Mouse (Mus musculus) liver, adult 2 months (tissue): ENCODE results near the gene Gtse1. TPM values are rescaled to one million over a fixed set of nuclear protein-coding genes. Genes with fewer than 3 reads are reported as not detected.
"Not testable (repeated sequence)": the region's sequence is repeated elsewhere in the genome, so short reads cannot be mapped to it uniquely, and the experiment has no call there.

ENCODE experiments used
- DNase-seq: peaks from one replicate; pipeline ENCODE4 v3.0.0-alpha.2; 2011; ENCODE audit warnings: low read depth, low spot score; ENCODE audit errors: extremely low read depth
- H3K27ac ChIP-seq: fragments of 200-500 bp; replicated peaks from 2 replicates; pipeline ENCODE4 v1.5.1; 2012; ENCODE audit warnings: low read depth, mild to moderate bottlenecking, control low read depth, inconsistent platforms, low read length; ENCODE audit not compliant: insufficient read depth
- H3K27me3 ChIP-seq: fragments of 200-500 bp; 2 replicates; pipeline ENCODE4 v1.6.1; 2012; ENCODE audit warnings: mild to moderate bottlenecking, moderate library complexity, low read length, inconsistent platforms; ENCODE audit not compliant: control insufficient read depth, insufficient read depth
- H3K36me3 ChIP-seq: fragments of 200-500 bp; 2 replicates; pipeline ENCODE4 v1.6.1; 2012; ENCODE audit warnings: low read length, inconsistent platforms; ENCODE audit not compliant: control insufficient read depth, insufficient read depth
- H3K4me1 ChIP-seq: fragments of 200-500 bp; 2 replicates; pipeline ENCODE4 v1.6.1; 2011; ENCODE audit warnings: low read length; ENCODE audit not compliant: control insufficient read depth, insufficient read depth
- H3K4me3 ChIP-seq: fragments of 200-500 bp; 2 replicates; pipeline ENCODE4 v1.5.1; 2011; ENCODE audit warnings: low read depth, mild to moderate bottlenecking, control low read depth, low read length, moderate library complexity; ENCODE audit not compliant: insufficient read depth
- H3K79me2 ChIP-seq: fragments of 200-500 bp; 2 replicates; pipeline ENCODE4 v1.6.1; 2012; ENCODE audit warnings: inconsistent platforms, mild to moderate bottlenecking, low read length, moderate library complexity; ENCODE audit not compliant: control insufficient read depth, insufficient read depth
- H3K9ac ChIP-seq: fragments of 200-500 bp; 2 replicates; pipeline ENCODE4 v1.6.1; 2012; ENCODE audit warnings: low read depth, mild to moderate bottlenecking, control low read depth, inconsistent platforms, low read length
- CTCF ChIP-seq: fragments of 200-500 bp; IDR thresholded peaks from 2 replicates; pipeline ENCODE4 v1.5.1; 2011; ENCODE audit warnings: low read depth, low read length, control low read depth
- POLR2A ChIP-seq: fragments of 200-500 bp; IDR thresholded peaks from 2 replicates; pipeline ENCODE4 v1.6.1; 2011; ENCODE audit warnings: low read length, control low read depth; ENCODE audit not compliant: insufficient read depth; ENCODE audit errors: extremely low read depth
- WGBS: fragments of 180-500 bp; shearing (Covaris S2); methylation state at CpG from one replicate; pipeline ENCODE4 v1.1.7; 2018; 5-methylcytosine and 5-hydroxymethylcytosine counted together
- polyA plus RNA-seq: library from polyadenylated mRNA; depleted of rRNA; stranded (reverse); fragments of >200 nt; gene quantifications from 2 replicates; pipeline ENCODE4 v1.2.3, GENCODE M21; 2012
- total RNA-seq: library from RNA; depleted of rRNA; stranded (reverse); fragments of >200 nt; gene quantifications from 2 replicates; pipeline ENCODE4 v1.2.3, GENCODE M21; 2014

The Gtse1 gene
- total and polyA plus RNA-seq, 2 experiments: 0.28 to 0.33 TPM

DNA sequence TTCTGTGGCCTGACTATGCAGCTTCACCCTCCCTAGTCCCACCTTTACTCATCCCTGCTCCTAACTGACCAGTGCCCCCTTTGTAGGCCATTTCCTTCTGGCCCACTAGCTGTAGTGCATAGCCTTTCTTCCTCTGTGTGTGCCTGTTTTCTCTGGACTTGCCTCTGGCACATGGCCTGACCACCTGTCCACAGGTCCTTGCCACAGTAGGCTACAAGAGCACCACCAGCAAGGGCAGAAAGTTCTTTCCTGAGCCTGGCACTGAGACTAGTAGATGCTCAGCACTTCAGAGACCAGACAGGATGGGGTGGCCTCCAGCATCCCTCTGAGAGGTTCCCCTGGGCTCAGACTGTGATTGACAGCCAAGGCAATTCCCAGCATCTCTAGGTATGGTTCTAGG lies 14.5 kb upstream of the Gtse1 start:
- Histone ChIP-seq H3K9ac (no peak overlapping the region), H3K4me3 (no peak overlapping the region), H3K27ac (no peak overlapping the region), H3K4me1 (0 out of 2 replicates have a peak, but pooled peaks cover 3% of the 10 kb centered on the region), H3K27me3 (no peaks in the 10 kb centered on the region), H3K36me3 (peaks cover 25% of the 10 kb centered on the region), H3K79me2 (0 out of 2 replicates have a peak, but pooled peaks cover 3% of the 10 kb centered on the region)
- no peak for DNase-seq
- TF ChIP-seq POLR2A (no peak), CTCF (no peak)

DNA sequence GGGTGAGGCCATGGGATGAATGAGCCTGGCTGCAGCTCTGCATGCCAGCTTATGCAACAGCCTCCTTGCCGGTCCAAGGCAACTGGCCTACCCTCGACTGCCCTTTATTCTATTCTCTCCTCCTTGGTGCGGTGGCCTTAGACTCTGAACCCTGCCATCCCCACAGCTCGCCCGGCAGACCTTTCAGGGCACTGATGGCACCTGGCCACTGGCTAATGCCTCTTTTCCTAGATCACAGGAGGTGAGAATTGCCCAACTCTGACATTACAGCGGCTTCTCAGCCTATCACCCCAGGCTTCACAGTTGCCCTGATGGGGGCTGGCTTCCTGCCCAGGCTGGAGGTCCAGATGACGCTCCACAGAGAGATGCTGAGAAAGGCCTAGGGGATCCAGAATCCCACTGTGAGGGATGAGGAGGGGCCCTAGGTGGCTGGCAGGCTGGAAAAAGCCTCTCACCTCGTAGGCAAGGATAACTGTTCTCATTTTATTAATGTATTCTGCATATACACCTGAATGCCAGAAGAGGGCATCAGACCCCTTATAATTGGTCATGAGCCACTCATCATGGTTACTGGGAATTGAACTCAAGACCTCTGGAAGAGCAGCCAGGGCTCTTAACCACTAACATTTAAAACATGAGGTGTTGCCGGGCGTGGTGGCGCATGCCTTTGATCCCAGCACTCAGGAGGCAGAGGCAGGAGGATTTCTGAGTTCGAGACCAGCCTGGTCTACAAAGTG lies 7.7 kb upstream of the Gtse1 start:
- no peak overlapping the region for H3K4me3 ChIP-seq
- no peaks in the 10 kb centered on the region for H3K79me2 ChIP-seq
- no peak overlapping the region for H3K27ac ChIP-seq
- peaks cover 9% of the 10 kb centered on the region for H3K4me1 ChIP-seq
- no peak overlapping the region for H3K9ac ChIP-seq
- DNase-seq: peak; percentile 63
- WGBS: 57% methylated on average over 12 of the region's 12 CpGs
- TF ChIP-seq CTCF (0 out of 2 replicates have a peak, but pooled peaks have one; percentile 4), POLR2A (no peak)
- H3K27me3 ChIP-seq: no peaks in the 10 kb centered on the region
- peaks cover 11% of the 10 kb centered on the region; the same call in 1 of the 2 replicates for H3K36me3 ChIP-seq

DNA sequence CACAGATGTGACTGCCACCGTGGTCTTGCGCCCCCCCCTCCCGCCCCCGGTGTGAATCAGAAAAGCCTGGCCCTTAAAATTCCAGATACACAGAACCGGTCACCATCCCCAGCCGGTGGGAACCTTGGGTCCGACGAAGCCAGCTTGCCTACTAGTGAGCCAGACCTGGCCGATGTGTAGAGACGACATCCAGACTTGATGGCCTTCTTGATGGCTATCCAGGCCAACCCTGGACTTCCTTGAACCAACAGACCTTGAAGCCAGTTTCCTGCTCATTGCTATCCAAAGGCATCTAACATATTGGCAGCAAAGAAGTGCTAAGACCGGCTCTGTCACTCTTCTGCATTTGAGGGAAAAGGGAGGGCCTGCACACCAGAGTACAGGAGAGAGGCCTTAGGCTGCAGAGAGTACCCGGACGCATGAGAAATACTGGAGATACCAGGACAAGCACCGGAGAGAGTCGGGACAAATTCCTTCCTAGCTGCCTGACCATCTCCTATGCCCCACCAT lies 510 bp upstream of the Gtse1 start:
- Histone ChIP-seq H3K4me3 (peak overlapping the region; percentile 17), H3K27me3 (no peaks in the 10 kb centered on the region), H3K4me1 (peaks cover 18% of the 10 kb centered on the region), H3K27ac (peak overlapping the region; percentile 5; the same call in 1 of the 2 replicates), H3K79me2 (no peaks in the 10 kb centered on the region), H3K36me3 (peaks cover 2% of the 10 kb centered on the region; the same call in 1 of the 2 replicates), H3K9ac (peak overlapping the region; percentile 34)
- DNase-seq: no peak
- no peak for TF ChIP-seq POLR2A
- no peak for TF ChIP-seq CTCF
- WGBS: 8% methylated on average over 15 of the region's 15 CpGs

DNA sequence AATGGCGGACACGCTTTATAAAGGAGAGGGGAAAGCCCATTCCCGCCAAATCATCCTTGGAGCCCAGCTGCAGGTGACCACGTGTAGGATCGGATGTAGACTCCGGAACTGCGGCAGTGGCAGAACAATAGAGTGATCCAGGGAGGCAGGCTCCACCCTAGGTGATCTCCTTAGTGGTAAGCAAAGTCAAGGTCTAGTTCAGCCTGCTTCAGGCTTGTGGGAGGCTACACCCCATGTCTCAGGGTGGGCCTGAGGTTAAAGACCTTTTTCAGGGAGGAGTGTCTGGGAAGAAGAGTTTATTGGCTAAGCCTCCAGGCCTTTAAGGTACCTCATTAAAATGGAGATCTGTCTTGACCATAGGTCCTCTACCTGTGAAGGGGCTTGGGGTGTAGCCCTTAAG lies 6.4 kb downstream of the Gtse1 start:
- not testable (repeated sequence) for H3K4me1 ChIP-seq, H3K27ac ChIP-seq, H3K4me3 ChIP-seq, H3K79me2 ChIP-seq, H3K9ac ChIP-seq, H3K36me3 ChIP-seq, DNase-seq, H3K27me3 ChIP-seq
- 97% methylated on average over 7 of the region's 7 CpGs for WGBS

DNA sequence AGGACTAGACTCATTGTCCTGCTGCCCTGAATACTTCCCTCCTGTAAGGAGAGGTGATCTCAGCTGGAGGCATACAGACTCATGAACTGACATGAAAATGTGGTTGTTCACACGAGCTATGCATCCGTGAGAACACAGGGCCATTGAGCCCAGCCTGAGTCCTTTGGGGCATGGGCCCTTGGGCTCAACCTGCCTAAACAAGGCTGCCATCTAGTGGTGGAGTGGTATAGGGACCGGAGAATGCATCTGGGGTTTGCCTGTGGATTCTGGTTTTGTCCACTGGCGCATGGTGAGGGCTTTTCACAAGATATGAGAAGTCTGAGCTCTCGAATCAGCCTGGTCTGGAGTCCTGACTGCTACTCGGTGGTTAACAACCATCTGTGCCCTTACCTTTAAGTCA lies 8.2 kb downstream of the Gtse1 start:
- DNase-seq: peak; percentile 61
- TF ChIP-seq CTCF: peak; percentile 98
- no peak for TF ChIP-seq POLR2A

DNA sequence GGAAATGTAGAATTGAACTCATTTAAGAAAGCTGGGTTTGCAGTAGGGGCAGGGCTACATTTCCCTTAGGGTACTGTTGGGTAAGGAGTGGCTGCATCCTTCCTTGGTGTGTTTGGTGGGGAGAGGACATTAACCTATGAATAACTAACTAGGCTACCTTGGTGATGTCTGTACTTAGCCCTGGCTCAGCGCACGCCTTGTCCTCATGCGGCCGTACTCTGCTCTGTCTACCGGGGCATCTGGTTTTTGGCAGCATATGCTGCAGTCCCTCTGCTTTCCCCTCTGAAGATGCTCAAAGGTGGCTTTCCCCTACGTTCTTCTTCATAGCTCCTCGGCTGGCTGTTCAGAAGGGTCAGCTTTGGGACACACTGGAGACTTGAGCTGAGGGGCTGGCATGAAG lies 17.8 kb downstream of the Gtse1 start:
- Histone ChIP-seq H3K4me1 (peaks cover 7% of the 10 kb centered on the region), H3K36me3 (no peaks in the 10 kb centered on the region), H3K79me2 (no peaks in the 10 kb centered on the region), H3K27ac (no peak overlapping the region), H3K27me3 (no peaks in the 10 kb centered on the region), H3K9ac (no peak overlapping the region), H3K4me3 (no peak overlapping the region)
- DNase-seq: no peak
- TF ChIP-seq CTCF: no peak
- TF ChIP-seq POLR2A: no peak
- WGBS: 96% methylated on average over 7 of the region's 7 CpGs

More for the DNA sequence above, 8.2 kb downstream of the Gtse1 start:
- WGBS: 29% methylated on average over 6 of the region's 6 CpGs
- H3K4me3 ChIP-seq: no peak overlapping the region
- no peak overlapping the region for H3K27ac ChIP-seq
- no peaks in the 10 kb centered on the region for H3K27me3 ChIP-seq
- H3K4me1 ChIP-seq: no peaks in the 10 kb centered on the region
- H3K9ac ChIP-seq: no peak overlapping the region
- H3K79me2 ChIP-seq: no peaks in the 10 kb centered on the region
- H3K36me3 ChIP-seq: no peaks in the 10 kb centered on the region
